Mouse (Mus musculus): ENCODE data around the gene Mpc1.

DNA sequence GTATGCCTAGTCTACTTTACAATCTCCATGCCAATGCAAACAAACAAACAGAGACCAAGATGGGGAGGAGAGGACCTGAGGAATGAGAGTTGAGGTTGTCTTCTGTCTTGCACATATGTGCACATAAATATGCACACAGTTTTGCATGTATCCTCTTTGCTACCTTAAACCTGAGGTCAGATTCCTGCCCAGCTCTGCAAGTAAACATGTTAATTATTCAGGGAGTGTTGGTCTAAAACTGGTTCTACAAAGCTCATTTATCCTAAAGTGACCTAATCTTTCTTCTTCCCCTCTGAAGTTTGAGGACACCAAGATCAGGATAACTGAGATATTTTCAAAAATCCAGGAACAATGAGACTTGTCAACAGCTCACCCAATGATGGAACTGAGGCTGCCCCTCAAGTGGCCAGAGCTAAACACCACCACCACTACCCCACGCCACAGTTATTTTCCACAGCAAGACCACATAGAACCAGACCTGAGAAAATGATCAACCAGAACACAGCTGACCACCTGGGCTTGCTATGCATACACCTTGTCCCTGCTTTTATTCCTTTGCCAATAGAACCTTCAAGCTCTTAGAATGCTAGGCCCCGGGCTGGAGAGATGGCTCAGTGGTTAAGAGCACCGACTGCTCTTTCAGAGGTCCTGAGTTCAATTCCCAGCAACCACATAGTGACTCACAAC lies 7.4 kb downstream of the Mpc1 start:
- TF ChIP-seq POLR2A (IDR thresholded peaks at IDR 0.05; ENCODE audit: insufficient read depth, low read depth, low read length) (no peak), CTCF (IDR thresholded peaks at IDR 0.05) (no peak)
